Mouse (Mus musculus) MEL-GATA-1-ER (cell line): ENCODE measurements around the gene Mybph.

Experiments
- DNase-seq: peaks from one replicate; pipeline ENCODE4 v3.0.0-alpha.2; 2012; ENCODE audit warnings: low read depth; ENCODE audit errors: extremely low read depth

Mybph gene

DNA sequence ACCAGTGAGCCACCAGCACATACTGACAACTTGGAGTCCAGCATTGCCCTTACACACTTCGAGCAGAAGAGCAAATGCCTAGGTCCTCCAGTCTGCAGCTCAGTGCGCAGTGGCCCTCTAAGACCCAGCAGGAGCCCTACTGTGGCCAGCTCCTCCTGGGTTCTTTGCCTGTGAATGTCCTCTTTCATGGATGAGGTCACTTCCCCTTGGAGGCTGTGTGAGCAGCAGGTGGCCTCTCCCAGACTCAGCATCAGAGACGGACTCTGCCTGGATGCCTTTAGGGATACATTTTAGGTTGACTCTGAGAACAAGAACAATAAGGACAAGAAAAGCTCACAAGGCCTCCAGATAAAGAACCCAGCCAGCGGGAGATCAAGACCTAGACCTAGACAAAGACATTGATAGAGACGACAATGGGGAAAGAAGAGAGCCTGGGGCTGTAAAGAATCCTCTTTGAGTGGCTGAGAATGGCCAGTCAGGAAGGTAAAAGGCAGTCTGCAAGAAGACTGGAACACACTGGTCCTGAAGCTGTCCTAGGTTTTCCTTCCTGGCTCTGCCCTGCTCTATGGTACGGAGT, 17.0 kb downstream of the Mybph start:
- DNase-seq: no peak

DNA sequence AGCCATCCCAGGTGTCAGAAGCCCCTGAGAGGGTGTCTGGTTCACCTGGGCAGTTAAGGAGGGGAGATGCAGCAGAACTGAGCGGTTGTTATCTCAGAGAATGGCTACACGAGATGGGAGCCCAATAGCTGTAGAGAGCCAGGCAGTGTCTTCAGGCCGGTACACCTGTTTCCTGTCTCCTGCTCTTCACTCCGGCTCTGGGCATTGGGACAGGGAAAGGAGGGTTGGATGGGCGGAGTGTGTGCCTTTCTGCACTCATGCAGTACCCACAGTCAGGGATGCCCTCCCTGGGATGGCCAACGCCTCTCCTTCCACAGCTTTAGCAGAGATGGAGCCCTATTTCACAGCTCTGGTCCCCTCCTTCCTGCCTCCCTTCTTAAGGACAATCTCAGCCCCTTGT, 17.8 kb downstream of the Mybph start:
- DNase-seq: no peak

DNA sequence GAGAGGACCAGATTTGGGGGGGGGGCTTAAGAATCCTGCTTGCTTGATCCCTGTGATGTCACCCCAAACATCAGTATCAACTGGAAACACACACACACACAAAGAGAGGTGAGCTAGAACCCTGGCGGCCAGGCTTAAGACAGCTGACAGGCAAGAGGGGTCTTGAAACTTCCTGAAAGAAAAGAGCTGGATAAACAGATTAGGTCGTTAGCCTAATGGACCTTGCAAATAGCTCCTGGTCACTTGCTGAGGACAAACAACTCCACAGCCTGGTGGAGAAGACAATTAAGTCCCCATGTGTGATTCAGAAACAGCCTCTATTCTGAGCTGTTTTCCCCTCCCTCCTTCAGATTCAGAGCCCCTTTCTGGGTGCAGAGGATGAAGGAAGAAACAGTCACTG, 18.4 kb downstream of the Mybph start:
- no peak for DNase-seq

DNA sequence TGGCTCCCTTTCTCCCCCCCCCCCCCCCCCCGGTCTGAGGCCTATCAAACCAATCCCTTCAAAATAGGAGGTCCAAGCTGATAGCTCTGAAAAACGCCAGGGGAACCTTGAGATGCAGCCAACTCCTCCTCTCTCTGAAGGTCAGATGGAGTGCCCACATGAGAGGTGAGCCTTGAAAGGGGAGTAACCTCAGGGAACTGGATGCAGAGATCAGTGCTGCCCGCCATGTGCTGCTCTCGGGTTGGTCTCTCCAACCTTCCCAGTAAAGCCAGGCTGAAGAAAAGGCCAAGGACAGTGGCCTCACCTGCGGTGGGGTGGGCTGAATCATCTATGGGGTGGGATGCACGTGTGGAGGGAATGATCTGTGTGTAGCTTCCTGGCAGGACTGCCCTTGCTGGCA, 19.1 kb downstream of the Mybph start:
- no peak for DNase-seq

DNA sequence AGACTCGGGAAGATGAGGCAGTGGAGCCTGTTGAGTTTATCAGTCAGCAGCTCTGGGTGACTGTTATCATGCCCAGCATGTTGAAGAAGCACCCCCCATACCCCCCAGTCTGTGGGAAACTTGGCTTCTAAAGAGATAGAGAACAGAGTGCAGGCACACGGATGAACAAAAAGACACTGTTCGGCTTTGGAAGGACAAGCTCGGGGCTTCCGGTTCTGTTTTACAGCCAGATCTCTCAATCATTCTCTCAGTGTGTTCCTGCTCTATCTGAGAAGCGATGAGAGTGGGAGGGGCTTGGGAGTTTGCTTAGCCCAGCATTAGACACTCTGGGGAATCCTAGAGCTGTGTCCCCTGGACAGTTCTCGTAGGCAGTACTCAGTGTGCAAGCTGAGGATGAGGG, 20.2 kb downstream of the Mybph start:
- DNase-seq: peak; percentile 87

GRCm38 (mm10) chr1:134215059-134215458, 21.8 kb downstream of the Mybph start:
- no peak for DNase-seq

DNA sequence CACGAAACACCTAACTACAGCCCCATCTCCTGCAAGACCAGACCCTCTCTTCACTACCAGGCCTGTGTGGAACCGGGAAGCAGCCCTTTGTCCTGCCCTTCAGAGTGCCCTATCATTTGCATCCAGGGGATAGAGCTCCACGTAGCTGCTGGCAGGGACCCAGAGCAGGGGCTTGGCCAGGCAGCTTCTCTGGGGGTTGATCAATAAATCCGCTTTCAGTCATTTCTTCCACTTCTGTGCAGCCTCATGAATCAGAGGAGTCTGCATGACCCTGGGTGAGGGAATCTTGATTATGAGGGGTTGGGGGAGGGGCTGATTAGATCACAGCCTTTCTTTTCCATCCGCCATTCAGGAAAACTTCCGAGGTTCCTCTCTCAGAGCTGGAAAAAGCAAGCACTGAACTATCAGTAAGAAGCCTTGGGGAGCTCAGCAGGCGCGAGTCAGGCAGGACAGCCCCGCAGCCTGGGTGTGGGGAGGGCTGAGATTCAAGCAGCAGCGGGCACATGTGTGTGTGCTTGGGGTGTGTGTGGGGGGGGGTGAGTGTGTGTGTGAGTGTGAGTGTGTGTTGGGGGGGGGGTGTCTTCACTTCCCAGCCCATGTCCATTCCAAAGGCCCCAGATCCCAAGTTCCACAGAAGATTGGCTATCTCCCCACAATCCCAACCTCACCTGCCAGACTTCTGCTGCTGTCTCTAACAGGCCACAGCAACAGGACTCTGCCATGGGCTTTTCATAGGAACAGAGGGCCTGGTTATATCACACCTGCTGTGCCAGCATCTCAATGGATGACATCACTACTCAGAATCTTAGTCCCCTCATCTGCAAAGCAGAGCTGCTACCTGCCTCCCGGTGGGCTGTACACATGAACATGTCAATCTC, 22.7 kb downstream of the Mybph start:
- DNase-seq: no peak

DNA sequence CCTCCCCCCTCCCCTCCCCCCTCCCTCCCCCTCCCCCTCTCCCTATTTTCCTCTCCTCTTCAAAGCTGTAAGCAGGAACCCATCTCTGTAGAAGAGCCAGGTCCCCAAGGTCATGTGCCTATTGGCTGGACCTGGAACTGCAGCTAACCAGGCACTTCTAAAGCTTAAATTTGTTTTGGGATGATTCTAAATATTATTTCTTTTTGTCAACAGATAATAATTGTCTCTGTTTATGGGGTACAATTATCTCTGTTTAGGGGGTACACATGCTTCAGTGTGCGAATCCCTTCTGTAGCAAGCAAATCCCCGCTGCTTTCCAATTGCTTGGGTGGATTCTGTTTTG, 23.4 kb downstream of the Mybph start:
- DNase-seq: no peak

- DNase-seq: no peak
These were observed 23.8 kb downstream of the Mybph start for GRCm38 (mm10) chr1:134217028-134217481.

- no peak for DNase-seq
These were observed 24.7 kb downstream of the Mybph start for GRCm38 (mm10) chr1:134217942-134218341.

- DNase-seq: no peak
These were observed 26.4 kb downstream of the Mybph start for GRCm38 (mm10) chr1:134219608-134220007.

GRCm38 (mm10) chr1:134221172-134221571, 27.9 kb downstream of the Mybph start:
- peak; percentile 61 for DNase-seq

- DNase-seq: no peak
These were observed 29.1 kb downstream of the Mybph start for GRCm38 (mm10) chr1:134222122-134223055.

DNA sequence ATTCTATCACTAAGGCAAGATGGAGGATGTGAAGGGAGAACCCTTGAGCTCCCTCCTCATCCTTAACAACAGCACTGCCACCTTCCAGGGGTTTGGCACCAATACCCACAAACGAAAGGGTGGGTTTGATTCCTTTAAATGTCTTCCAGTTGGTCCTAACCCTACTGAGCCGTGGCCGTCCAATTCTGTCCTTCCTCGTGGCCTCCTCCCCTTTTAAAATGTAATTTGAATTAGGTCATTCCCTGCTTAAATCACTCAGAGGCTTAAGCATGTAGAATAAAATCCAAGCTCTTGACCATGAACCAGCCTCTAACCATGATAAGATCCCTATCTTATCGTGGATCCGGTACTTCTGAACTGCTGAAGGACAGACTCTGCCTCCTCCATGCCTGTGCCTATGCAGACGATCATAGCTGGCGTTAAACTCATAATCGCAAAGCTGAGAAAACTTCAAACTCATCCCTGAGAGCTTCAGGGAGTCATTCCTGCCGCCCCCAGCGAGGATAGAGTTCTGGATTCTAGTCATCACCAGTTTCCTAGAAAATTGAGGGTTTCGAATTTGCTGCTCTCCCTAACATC, 31.5 kb downstream of the Mybph start:
- DNase-seq: no peak

DNA sequence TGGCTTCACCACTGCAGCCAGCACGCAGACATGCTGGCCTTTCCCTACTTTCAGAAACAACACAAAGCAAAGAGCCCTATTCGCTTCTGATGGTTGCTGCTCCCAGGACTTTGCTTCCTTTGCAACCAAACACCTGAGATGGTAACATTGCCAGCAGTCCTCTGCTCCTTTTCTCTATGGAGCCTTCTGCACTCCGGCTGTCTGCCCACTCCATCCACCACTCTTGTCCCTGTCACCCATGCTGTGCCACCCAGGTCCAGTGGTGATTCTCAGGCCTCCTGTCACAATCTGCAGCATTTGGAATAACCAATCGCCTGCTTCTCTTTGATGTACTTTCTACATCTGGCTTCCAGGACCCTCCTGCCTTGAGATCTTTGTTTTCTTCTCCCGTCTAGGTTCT, 32.1 kb downstream of the Mybph start:
- DNase-seq: no peak

GRCm38 (mm10) chr1:134226739-134227138, 33.5 kb downstream of the Mybph start:
- DNase-seq: no peak

GRCm38 (mm10) chr1:134229806-134230575, 36.7 kb downstream of the Mybph start:
- DNase-seq: no peak

- DNase-seq: no peak
These were observed 37.5 kb downstream of the Mybph start for GRCm38 (mm10) chr1:134230638-134231228.

DNA sequence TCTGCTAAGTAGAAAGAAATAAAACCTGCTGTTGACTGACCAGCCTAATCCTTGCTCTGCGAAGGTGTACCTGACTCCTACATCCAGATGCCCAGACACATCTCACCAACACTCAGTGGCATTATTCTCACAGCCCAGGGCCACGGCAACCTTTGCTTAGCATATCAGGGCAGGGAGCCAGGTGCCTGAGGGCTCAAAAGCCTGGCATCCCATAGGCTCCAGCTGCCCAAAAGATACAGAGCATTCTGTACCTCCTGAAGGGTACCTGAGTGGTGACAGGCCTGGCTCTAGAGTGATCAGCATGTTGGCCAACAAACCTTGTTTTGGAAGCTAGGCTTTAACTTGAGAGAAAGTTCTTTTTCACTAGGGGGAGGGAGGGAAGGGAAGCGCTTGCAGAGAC, 38.0 kb downstream of the Mybph start:
- no peak for DNase-seq

DNA sequence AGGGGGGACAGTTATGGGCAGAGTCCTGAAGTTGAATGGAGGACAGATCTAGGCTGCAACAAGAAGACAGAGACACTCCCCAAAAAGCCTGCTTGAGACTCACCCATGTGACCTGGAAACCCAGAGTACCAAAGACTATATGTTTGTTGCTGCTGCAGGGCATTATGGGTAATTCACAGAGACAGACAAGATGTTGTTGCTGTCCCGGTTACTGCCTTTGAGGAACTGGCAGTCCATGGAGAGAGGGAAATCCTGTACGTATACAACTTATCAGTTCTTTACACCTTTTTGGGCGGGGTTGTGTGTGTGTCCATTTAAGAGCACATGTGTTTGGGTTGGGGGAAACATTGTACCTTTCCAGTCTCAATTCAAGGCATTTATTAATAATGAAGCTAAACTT, 38.4 kb downstream of the Mybph start:
- peak; percentile 79 for DNase-seq
